Mouse (Mus musculus) bone marrow, adult 2 months (tissue): ENCODE measurements around the gene Tbcd. TPM values are rescaled to one million over a fixed set of nuclear protein-coding genes. Genes with fewer than 3 reads are reported as not detected.
"Not testable (repeated sequence)": the region's sequence is repeated elsewhere in the genome, so short reads cannot be mapped to it uniquely, and the experiment has no call there.

Experiments
- H3K27ac ChIP-seq: fragments of 200-500 bp; 2 replicates; pipeline ENCODE4 v1.5.1; 2012; ENCODE audit warnings: low read depth, mild to moderate bottlenecking, control low read depth, inconsistent platforms, low read length; ENCODE audit not compliant: control insufficient read depth, poor library complexity, insufficient read depth
- H3K4me1 ChIP-seq: fragments of 200-500 bp; 2 replicates; pipeline ENCODE4 v1.6.1; 2011; ENCODE audit warnings: low read length; ENCODE audit not compliant: control insufficient read depth, insufficient read depth
- H3K4me3 ChIP-seq: fragments of 200-500 bp; replicated peaks from 2 replicates; pipeline ENCODE3; 2011; ENCODE audit warnings: mild to moderate bottlenecking, low read depth, low read length, control low read depth; ENCODE audit not compliant: control insufficient read depth
- CTCF ChIP-seq: fragments of 200-500 bp; IDR thresholded peaks from 2 replicates; pipeline ENCODE4 v1.5.1; 2011; ENCODE audit warnings: low read length, control low read depth; ENCODE audit not compliant: control insufficient read depth, insufficient read depth
- POLR2A ChIP-seq: fragments of 200-500 bp; IDR thresholded peaks from 2 replicates; pipeline ENCODE4 v1.6.1; 2011; ENCODE audit warnings: low read depth, mild to moderate bottlenecking, control low read depth, low read length, borderline replicate concordance; ENCODE audit not compliant: control insufficient read depth
- WGBS: fragments of 180-500 bp; shearing (Covaris S2); methylation state at CpG from one replicate; pipeline ENCODE4 v1.1.7; 2018; 5-methylcytosine and 5-hydroxymethylcytosine counted together
- polyA plus RNA-seq: library from polyadenylated mRNA; stranded (reverse); fragments of >200 nt; gene quantifications from 2 replicates; pipeline ENCODE4 v1.2.4, GENCODE M21; 2011; ENCODE audit warnings: low replicate concordance; ENCODE audit not compliant: missing spikeins, insufficient read depth, insufficient read length

Gene Tbcd
- polyA plus RNA-seq, 1 experiment, result 25.2 TPM

DNA sequence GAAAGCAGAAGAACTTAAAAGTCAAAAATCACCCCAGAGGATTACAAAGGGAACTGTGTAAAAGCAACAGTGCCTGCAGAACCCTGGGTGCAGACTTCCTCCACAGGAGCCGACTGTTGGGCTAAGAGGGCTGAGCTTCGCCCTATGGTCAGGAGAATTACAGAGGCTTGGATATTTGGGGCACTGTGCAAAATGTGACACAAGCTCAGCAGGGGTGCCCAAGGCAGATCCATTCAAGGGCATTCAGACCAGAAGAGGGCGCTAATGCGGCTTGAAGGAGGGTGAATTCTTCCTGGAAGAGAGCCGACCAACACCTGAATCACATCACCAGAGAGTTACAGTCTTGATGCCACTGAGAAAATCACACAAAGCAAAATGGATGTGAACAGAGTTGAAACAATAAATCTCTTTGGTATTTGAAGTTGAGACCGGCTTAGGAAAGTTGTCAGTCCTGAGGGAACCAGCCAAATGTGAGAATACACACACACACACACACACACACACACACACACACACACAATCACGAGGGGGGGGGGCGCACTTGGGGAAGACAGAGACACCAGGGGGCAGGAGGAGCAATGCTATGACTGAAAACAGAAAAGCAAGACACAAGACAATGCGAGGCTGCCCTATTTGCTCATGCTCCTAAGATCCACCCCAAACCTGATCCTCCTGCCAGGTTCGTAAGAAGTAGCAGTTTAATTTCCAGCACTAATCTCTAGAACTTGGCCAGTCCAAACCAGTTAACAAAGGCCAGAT is 201.0 kb downstream of the Tbcd start:
- H3K4me1 ChIP-seq, result peaks cover 3% of the 10 kb centered on the region; the same call in 1 of the 2 replicates
- WGBS, result 47% methylated on average over 10 of the region's 10 CpGs

DNA sequence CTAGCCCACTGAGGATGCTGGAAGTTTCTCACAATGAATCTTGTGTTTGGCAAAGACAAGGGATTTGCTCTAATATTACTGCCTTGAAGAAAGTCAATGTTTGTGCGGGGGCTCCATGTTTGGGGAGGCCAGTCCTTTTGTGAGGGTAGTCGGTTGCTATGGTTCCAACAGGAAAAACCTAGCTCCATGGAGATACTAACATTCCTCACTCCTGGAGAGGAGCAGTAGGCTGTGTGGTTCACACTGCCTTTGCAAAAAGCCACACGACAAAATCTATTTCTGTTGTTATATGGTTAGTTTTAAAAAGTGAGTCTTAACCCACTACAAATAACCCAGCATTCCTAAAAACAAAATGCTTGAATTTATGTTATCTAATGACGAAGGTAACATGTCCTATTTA is 201.9 kb downstream of the Tbcd start:
- Histone ChIP-seq H3K4me3 (no peak overlapping the region), H3K27ac (no peak overlapping the region), H3K4me1 (peaks cover 3% of the 10 kb centered on the region; the same call in 1 of the 2 replicates)
- TF ChIP-seq POLR2A, result no peak
- TF ChIP-seq CTCF, result no peak
- 91% methylated on average over 4 of the region's 4 CpGs for WGBS

More for the DNA sequence above, 201.0 kb downstream of the Tbcd start:
- Histone ChIP-seq H3K4me3 (no peak overlapping the region), H3K27ac (no peak overlapping the region)
- TF ChIP-seq CTCF (peak; percentile 73), POLR2A (no peak)

DNA sequence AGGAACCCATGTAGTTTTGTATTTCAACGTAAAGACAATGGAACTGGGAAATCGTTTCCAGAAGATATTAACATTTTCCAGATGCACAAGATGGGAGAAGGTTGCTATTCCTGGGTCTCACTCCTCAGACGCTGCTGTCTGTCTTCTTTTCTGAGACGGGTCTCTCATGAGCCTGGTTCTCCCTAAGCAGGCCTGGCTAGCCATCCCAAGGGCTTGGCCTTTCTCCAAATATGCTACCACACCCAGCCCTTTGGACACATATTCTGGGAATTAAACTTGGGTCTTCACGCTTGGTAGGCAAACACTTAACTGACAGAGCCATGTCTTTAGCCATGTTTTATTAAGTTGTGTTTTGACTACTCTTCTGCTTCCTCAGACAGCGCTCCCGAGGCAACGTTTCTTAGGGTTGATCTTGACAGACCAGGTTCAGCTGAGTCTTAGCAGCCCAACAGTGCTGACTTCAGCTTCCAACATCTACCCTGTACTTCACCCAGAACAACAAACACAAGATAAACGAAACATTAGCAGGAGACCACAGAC is 202.7 kb downstream of the Tbcd start:
- whole genome bisulfite sequencing, result 82% methylated on average over 9 of the region's 9 CpGs
- no peak for TF ChIP-seq CTCF
- no peak for TF ChIP-seq POLR2A
- H3K4me3 ChIP-seq, result no peak overlapping the region

DNA sequence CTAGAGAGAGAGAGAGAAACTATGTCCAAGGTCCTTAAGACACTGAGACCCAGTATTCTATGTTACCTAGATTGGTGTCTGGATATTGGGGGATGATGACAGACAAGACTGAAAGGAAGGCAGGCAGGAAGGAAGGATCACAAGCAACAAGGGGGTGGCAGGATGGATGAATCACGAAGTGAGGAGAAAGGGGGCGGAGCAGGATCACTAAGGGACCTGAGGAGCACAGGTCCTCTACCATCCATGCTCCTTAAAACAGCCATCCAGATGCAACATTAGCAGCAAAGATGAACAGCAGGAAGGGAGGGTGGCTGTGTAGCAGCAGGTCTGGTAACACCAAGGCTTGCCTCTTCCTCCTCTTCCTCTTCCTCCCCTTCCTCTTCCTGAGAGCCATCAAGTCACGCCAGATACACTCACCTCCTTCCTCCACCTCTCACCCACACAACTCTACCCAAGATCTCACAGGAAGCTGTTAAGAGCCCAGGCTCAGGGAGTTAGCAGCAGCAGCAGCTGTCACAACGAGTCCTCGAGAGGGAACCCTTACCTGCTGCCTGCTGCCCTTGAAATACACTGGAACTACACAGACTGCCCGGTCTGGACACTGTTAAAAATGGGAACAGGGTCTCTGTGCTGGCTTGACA is 203.5 kb downstream of the Tbcd start:
- H3K4me1 ChIP-seq, result peaks cover 3% of the 10 kb centered on the region; the same call in 1 of the 2 replicates
- TF ChIP-seq POLR2A, result no peak
- TF ChIP-seq CTCF, result no peak
- H3K4me3 ChIP-seq, result no peak overlapping the region
- WGBS, result 22% methylated on average over 6 of the region's 6 CpGs
- H3K27ac ChIP-seq, result no peak overlapping the region

More for the DNA sequence above, 202.7 kb downstream of the Tbcd start:
- no peak overlapping the region for H3K27ac ChIP-seq
- H3K4me1 ChIP-seq, result peaks cover 3% of the 10 kb centered on the region; the same call in 1 of the 2 replicates

DNA sequence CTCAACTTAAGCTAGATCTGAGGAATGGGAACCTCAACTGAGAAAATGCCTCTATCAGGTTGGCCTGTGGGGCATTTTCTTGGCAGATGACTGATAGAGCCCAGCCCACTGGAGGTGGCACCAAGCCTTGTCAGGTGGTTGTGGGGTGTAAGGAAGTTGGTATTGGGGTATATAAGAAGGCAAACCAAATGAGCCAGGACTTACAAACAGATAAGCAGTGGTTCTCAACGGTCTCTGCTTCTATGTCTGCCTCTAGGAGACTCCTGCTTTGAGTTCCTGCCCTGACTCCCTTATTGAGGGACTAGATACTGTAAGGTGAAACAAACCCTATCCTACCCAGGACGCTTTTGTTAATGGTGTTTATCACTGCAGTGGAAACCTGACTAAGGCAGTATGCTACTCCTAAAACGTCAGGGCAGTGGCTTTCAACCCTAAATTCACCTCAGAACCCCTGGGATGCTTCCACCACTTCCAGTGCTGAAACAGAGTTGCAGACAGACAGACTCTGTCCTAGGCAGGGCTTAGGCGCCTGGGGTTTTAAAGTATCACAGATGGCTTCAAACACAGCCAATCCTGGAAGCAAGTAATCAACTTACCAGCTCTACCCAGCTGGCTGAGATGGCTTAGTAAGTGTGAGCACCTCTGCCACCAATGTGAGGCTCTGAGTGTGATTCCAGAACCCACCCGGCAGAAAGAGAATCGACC is 204.2 kb downstream of the Tbcd start:
- Histone ChIP-seq H3K27ac (no peak overlapping the region), H3K4me1 (peaks cover 3% of the 10 kb centered on the region; the same call in 1 of the 2 replicates), H3K4me3 (no peak overlapping the region)
- no peak for TF ChIP-seq POLR2A
- no peak for TF ChIP-seq CTCF
- 54% methylated on average over 6 of the region's 6 CpGs for whole genome bisulfite sequencing

DNA sequence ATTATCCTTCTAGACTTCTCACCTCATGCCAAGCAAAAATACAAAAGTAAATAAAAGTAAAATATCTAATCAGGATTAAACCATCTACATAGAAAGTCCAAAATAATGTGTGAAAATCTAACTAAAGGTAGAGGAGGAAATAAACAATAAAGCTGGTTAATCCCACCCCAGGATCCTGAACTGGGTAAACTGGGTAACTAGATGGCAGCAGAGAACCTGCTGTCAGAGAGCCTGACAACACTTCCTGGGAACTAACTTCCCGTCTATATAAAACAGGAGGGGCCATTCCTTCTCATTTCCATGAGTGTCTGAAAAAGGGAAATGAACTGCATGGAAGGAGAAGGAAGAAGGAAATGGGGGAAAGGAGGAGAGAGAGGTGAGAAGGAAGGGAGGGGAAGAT is 206.4 kb downstream of the Tbcd start:
- Histone ChIP-seq H3K4me3 (no peak overlapping the region), H3K27ac (no peak overlapping the region), H3K4me1 (peaks cover 3% of the 10 kb centered on the region; the same call in 1 of the 2 replicates)
- no peak for TF ChIP-seq CTCF
- TF ChIP-seq POLR2A, result no peak
- 16% methylated on average over 1 of the region's 1 CpGs for WGBS

DNA sequence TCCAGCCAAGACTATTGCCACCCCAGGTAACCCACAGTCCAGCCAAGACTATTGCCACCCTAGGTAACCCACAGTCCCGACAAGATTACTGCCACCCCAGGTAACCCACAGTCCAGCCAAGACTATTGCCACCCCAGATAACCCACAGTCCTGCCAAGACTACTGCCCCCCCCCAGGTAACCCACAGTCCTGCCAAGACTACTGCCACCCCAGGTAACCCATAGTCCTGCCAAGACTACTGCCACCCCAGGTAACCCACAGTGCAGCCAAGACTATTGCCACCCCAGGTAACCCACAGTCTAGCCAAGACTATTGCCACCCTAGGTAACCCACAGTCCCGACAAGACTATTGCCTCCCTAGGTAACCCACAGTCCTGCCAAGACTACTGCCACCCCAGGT is 208.9 kb downstream of the Tbcd start:
- H3K27ac ChIP-seq, H3K4me1 ChIP-seq, H3K4me3 ChIP-seq: not testable (repeated sequence)
- 78% methylated on average over 2 of the region's 2 CpGs for WGBS

DNA sequence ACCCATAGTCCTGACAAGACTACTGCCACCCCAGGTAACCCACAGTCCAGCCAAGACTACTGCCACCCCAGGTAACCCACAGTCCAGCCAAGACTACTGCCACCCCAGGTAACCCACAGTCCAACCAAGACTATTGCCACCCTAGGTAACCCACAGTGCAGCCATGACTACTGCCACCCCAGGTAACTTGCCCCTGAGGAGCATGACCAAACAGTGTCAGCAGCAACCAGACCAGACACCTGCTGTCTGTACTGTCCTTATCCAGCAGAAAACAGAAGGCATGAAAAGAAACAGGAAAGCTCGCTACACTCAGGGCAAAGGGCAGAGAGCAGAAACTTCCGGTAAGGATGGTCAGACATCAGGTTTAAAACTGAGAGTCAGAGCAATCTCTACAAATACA is 209.4 kb downstream of the Tbcd start:
- Histone ChIP-seq H3K4me3 (no peak overlapping the region), H3K4me1 (no peaks in the 10 kb centered on the region), H3K27ac (no peak overlapping the region)
- 90% methylated on average over 2 of the region's 2 CpGs for WGBS
- no peak for TF ChIP-seq CTCF
- no peak for TF ChIP-seq POLR2A

Other genes with a start within 250 kb of the Tbcd start
- gene Hexdc, start 247.5 kb upstream of the Tbcd start, polyA plus RNA-seq, result 5.0 and 11.8 TPM in 2 replicates
- gene Ogfod3, start 247.2 kb upstream of the Tbcd start, polyA plus RNA-seq, result 5.5 and 7.4 TPM in 2 replicates
- gene Cybc1, start 222.6 kb upstream of the Tbcd start, polyA plus RNA-seq, result 27.8 and 54.0 TPM in 2 replicates
- gene Narf, start 214.7 kb upstream of the Tbcd start, polyA plus RNA-seq, result 30.0 and 41.2 TPM in 2 replicates
- 11.7 and 24.6 TPM in 2 replicates for gene Foxk2, start 192.0 kb upstream of the Tbcd start, polyA plus RNA-seq
- gene Wdr45b, start 97.5 kb upstream of the Tbcd start, polyA plus RNA-seq, result 12.5 and 24.0 TPM in 2 replicates
- gene Rab40b, start 63.7 kb upstream of the Tbcd start, polyA plus RNA-seq, result not detected in 2 replicates
- 29.3 and 53.1 TPM in 2 replicates for gene Fn3krp, start 30.5 kb upstream of the Tbcd start, polyA plus RNA-seq
- gene Fn3k, start 17.0 kb upstream of the Tbcd start, polyA plus RNA-seq, result 66.5 and 69.0 TPM in 2 replicates
- gene Zfp750, start 67.4 kb downstream of the Tbcd start, polyA plus RNA-seq, result not detected in 2 replicates
- gene B3gntl1, start 221.2 kb downstream of the Tbcd start, polyA plus RNA-seq, result 2.4 and 6.1 TPM in 2 replicates
- 5.4 and 5.5 TPM in 2 replicates for gene Metrnl, start 249.6 kb downstream of the Tbcd start, polyA plus RNA-seq